Comparison of ENCODE assay signal across 15 mouse cellular contexts in the genomic region with DNA sequence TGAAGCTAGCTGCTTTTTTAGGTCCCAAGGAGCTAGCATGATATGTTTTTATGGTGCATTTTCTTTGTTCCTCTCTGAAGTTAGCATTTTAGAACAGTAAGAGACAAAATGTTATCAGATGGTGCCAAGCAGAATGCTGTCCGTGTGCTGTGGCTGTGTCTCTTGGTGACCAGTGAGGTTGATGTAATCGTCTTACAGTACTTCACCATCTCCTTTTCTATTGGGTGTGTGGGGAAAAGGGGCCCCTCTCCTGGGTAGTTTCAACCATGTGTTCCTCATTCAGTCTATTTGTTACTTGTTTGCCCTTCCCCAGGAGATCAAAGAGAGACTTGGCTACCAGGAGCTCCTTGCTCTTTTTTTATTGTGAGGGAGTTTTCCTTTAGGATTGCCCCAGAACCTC.
"Had no signal": no experiment of that assay in that cellular context is flagged by ENCODE, and none has a peak within 500 bp of the region (broad histone marks: within the 10 kb centered on the region; RNA-seq: fewer than 3 reads in every experiment).

No protein-coding gene starts in this region.

- H3K27me3 ChIP-seq: neural tube, embryonic 13.5 days; neural tube, embryonic 15.5 days had no signal

- H3K4me1 ChIP-seq: midbrain, embryonic 10.5 days; neural tube, embryonic 13.5 days; neural tube, embryonic 15.5 days had no signal

- ATAC-seq: midbrain, embryonic 16.5 days had no signal

- H3K4me2 ChIP-seq: lung, embryonic 14.5 days; neural tube, embryonic 13.5 days; neural tube, embryonic 15.5 days had no signal

- H3K9me3 ChIP-seq: midbrain, embryonic 10.5 days; neural tube, embryonic 13.5 days; neural tube, embryonic 15.5 days had no signal

- H3K9ac ChIP-seq: lung, embryonic 14.5 days; neural tube, embryonic 13.5 days; neural tube, embryonic 15.5 days had no signal

- H3K27ac ChIP-seq: midbrain, embryonic 10.5 days; neural tube, embryonic 13.5 days; neural tube, embryonic 15.5 days had no signal

- DNase-seq: lung, adult 18-20 months; lung, postnatal 4 days; right cerebral cortex, adult 18-20 months; right cerebral cortex, postnatal 25 days; right cerebral cortex, postnatal 4 days; spleen, adult 18-20 months; thymus, adult 18-20 months; thymus, postnatal 14 days; thymus, postnatal 36 days had no signal

- H3K4me3 ChIP-seq: midbrain, embryonic 10.5 days; myocyte; neural tube, embryonic 13.5 days; neural tube, embryonic 15.5 days had no signal
